Mouse (Mus musculus) skeletal muscle tissue, postnatal 0 days (tissue): ENCODE measurements around the gene Stac. TPM values are rescaled to one million over a fixed set of nuclear protein-coding genes. Genes with fewer than 3 reads are reported as not detected.

Source experiments
- polyA plus RNA-seq: library from polyadenylated mRNA; unstranded; fragments of >200 nt; fragmentation: Nextera tagmentation; extraction: Ambion mirVana; gene quantifications from 2 replicates; pipeline ENCODE4 v1.2.1, GENCODE M21; 2015

Stac gene
- 2.2 and 2.8 TPM in 2 replicates for polyA plus RNA-seq

GRCm38 (mm10) chr9:111689680-111690483 lies at the start of gene Stac:
TSS of gene Stac (minus strand) at chr9:111690348.

